Mouse (Mus musculus): ENCODE data around the gene Pglyrp3. TPM values are rescaled to one million over a fixed set of nuclear protein-coding genes. Genes with fewer than 3 reads are reported as not detected.
"Not testable (repeated sequence)": the region's sequence is repeated elsewhere in the genome, so short reads cannot be mapped to it uniquely, and the experiment has no call there.

Gene Pglyrp3
- not detected in 2 replicates for polyA plus RNA-seq (2015; fragmentation: Nextera tagmentation; extraction: Ambion mirVana)

- no peak within 1 kb of the TSS for H3K27ac ChIP-seq
- H3K4me2 ChIP-seq (replicated peaks): no peak within 1 kb of the TSS
- no peak within 1 kb of the TSS for H3K4me3 ChIP-seq (replicated peaks)
- no peaks in the 10 kb centered on the region for H3K27me3 ChIP-seq (replicated peaks)
- WGBS: 72% methylated on average over 1 of the region's 1 CpGs
- H3K9ac ChIP-seq: no peak within 1 kb of the TSS
- no peaks in the 10 kb centered on the region for H3K9me3 ChIP-seq
- ATAC-seq: no peak
- no peaks in the 10 kb centered on the region for H3K4me1 ChIP-seq (replicated peaks)
- no peaks in the 10 kb centered on the region for H3K36me3 ChIP-seq
Measured at GRCm38 (mm10) chr3:92014283-92014682, at the start of gene Pglyrp3. TSS of gene Pglyrp3 (plus strand) at chr3:92014583.

GRCm38 (mm10) chr3:92011001-92011400 lies 3.4 kb upstream of the Pglyrp3 start:
- WGBS: 70% methylated on average over 1 of the region's 1 CpGs
- no peak overlapping the region for H3K9ac ChIP-seq
- ATAC-seq: no peak
- no peaks in the 10 kb centered on the region for H3K27me3 ChIP-seq (replicated peaks)
- H3K9me3 ChIP-seq: no peaks in the 10 kb centered on the region
- no peak overlapping the region for H3K4me2 ChIP-seq (replicated peaks)
- H3K27ac ChIP-seq: no peak overlapping the region
- no peaks in the 10 kb centered on the region for H3K36me3 ChIP-seq
- no peak overlapping the region for H3K4me3 ChIP-seq (replicated peaks)
- no peaks in the 10 kb centered on the region for H3K4me1 ChIP-seq (replicated peaks)

DNA sequence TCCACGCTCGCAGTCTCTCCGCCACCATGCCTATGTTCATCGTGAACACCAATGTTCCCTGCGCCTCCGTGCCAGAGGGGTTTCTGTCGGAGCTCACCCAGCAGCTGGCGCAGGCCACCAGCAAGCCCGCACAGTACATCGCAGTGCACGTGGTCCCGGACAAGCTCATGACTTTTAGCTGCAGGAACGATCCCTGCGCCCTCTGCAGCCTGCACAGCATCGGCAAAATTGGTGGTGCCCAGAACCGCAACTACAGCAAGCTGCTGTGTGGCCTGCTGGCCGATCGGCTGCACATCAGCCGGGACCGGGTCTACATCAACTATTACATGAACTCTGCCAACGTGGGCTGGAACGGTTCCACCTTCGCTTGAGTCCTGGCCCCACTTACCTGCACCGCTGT lies 10.2 kb downstream of the Pglyrp3 start:
- H3K9me3 ChIP-seq; H3K27ac ChIP-seq; H3K9ac ChIP-seq; H3K27me3 ChIP-seq (replicated peaks); H3K36me3 ChIP-seq; ATAC-seq; H3K4me1 ChIP-seq (replicated peaks); H3K4me3 ChIP-seq (replicated peaks): not testable (repeated sequence)
- 55% methylated on average over 24 of the region's 24 CpGs for WGBS
- peak overlapping the region; percentile 36; the same call in 1 of the 2 replicates for H3K4me2 ChIP-seq (replicated peaks)

GRCm38 (mm10) chr3:92033203-92033602 lies 18.8 kb downstream of the Pglyrp3 start:
- H3K4me2 ChIP-seq (replicated peaks): no peak overlapping the region
- H3K9ac ChIP-seq: no peak overlapping the region
- H3K27ac ChIP-seq: no peak overlapping the region
- no peaks in the 10 kb centered on the region for H3K4me1 ChIP-seq (replicated peaks)
- ATAC-seq: no peak
- H3K36me3 ChIP-seq: no peaks in the 10 kb centered on the region
- H3K4me3 ChIP-seq (replicated peaks): no peak overlapping the region
- no peaks in the 10 kb centered on the region for H3K9me3 ChIP-seq
- H3K27me3 ChIP-seq (replicated peaks): no peaks in the 10 kb centered on the region
- 44% methylated on average over 2 of the region's 2 CpGs for WGBS

DNA sequence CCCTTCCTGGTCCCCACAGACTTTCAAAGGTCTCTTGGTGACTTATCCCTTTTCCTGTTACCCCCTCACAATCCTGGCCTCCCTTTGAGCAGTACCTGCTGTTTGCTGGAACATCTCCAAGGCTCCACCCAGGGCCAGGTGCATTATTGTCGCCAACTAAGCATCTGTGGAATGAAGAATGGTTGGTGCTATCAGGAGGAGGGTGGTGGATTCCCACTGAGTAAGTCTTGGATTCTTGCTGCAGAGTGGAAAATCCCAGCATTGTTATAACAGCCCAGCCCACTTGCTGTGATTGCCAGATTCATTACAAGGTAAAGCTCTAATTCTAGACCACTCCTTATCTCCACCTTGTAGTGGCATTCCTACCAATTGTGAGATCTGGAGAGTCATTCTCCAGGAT lies 19.5 kb downstream of the Pglyrp3 start:
- Histone ChIP-seq H3K27ac (no peak overlapping the region), H3K4me1 (replicated peaks) (no peaks in the 10 kb centered on the region), H3K4me2 (replicated peaks) (no peak overlapping the region), H3K36me3 (no peaks in the 10 kb centered on the region), H3K27me3 (replicated peaks) (no peaks in the 10 kb centered on the region), H3K4me3 (replicated peaks) (no peak overlapping the region), H3K9me3 (no peaks in the 10 kb centered on the region), H3K9ac (no peak overlapping the region)
- 44% methylated on average over 1 of the region's 1 CpGs for WGBS
- ATAC-seq: no peak

GRCm38 (mm10) chr3:92050382-92051054 lies 36.1 kb downstream of the Pglyrp3 start:
- WGBS: 55% methylated on average over 6 of the region's 6 CpGs
- Histone ChIP-seq H3K36me3 (no peaks in the 10 kb centered on the region), H3K4me3 (replicated peaks) (no peak overlapping the region), H3K27me3 (replicated peaks) (no peaks in the 10 kb centered on the region), H3K4me1 (replicated peaks) (no peaks in the 10 kb centered on the region), H3K4me2 (replicated peaks) (no peak overlapping the region), H3K9me3 (no peaks in the 10 kb centered on the region), H3K9ac (no peak overlapping the region), H3K27ac (no peak overlapping the region)
- ATAC-seq: no peak

DNA sequence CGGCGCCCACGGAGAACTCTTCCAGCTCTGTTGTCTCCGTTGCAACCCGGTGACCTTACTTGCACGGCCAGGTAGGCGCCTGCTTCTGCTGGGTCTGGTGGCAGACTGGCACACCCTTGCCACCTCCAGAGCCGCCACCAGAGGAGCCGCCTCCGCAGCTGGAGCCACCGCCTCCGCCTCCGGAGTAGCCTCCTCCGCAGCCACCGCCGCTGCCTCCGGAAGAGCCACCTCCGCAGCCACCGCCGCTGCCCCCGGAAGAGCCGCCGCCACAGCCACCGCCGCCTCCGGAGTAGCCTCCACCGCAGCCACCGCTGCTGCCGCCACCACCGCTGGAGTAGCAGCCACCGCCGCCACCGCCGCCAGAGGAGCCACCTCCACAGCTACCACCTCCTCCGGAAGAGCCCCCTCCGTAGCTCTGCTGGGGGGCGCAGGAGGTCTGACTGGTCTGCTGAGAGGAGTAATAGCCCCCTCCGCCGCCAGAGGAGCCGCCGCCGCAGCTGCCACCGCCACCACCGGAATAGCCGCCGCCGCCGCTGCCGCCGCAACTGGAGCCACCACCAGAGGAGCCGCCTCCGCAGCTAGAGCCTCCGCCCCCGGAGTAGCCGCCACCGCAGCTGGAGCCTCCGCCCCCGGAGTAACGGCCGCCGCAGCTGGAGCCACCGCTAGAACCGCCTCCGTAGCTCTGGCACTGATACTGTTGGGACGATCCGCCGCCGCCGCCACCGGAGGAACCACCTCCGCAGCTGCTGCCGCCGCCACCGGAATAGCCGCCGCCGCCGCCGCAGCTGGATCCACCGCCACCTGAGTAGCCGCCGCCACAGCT lies 66.3 kb downstream of the Pglyrp3 start:
- Histone ChIP-seq H3K4me1 (replicated peaks) (no peaks in the 10 kb centered on the region), H3K9me3 (no peaks in the 10 kb centered on the region), H3K27ac (no peak overlapping the region), H3K4me3 (replicated peaks) (peak overlapping the region; percentile 71), H3K27me3 (replicated peaks) (peaks cover 10% of the 10 kb centered on the region; the same call in 1 of the 2 replicates), H3K9ac (peak overlapping the region; percentile 53), H3K36me3 (no peaks in the 10 kb centered on the region), H3K4me2 (replicated peaks) (peak overlapping the region; percentile 98)
- ATAC-seq: peak; percentile 89
- WGBS: under 1% methylated on average over 73 of the region's 82 CpGs

Other genes starting within 250 kb of the Pglyrp3 start
- 0.21 and 0.23 TPM in 2 replicates for gene Lor, start 68.6 kb downstream of the Pglyrp3 start, polyA plus RNA-seq (2015; fragmentation: Nextera tagmentation; extraction: Ambion mirVana)
- gene Prr9, start 109.4 kb downstream of the Pglyrp3 start, polyA plus RNA-seq (2015; fragmentation: Nextera tagmentation; extraction: Ambion mirVana): not detected in 2 replicates
- not detected in 2 replicates for gene Lelp1, start 128.2 kb downstream of the Pglyrp3 start, polyA plus RNA-seq (2015; fragmentation: Nextera tagmentation; extraction: Ambion mirVana)
- gene Sprr2a1, start 201.2 kb downstream of the Pglyrp3 start, polyA plus RNA-seq (2015; fragmentation: Nextera tagmentation; extraction: Ambion mirVana): 2.0 and 2.5 TPM in 2 replicates
- 82.8 and 107 TPM in 2 replicates for gene Sprr2a2, start 201.3 kb downstream of the Pglyrp3 start, polyA plus RNA-seq (2015; fragmentation: Nextera tagmentation; extraction: Ambion mirVana)